Mouse (Mus musculus): Measurements from ENCODE around the gene Ugt1a1. TPM values are rescaled to one million over a fixed set of nuclear protein-coding genes. Genes with fewer than 3 reads are reported as not detected.

The Ugt1a1 gene
- polyA plus RNA-seq, 1 experiment, result not detected

GRCm38 (mm10) chr1:88262961-88263360 is 51.2 kb downstream of the Ugt1a1 start:
- no peaks in the 10 kb centered on the region for H3K4me1 ChIP-seq (ENCODE audit: control insufficient read depth, insufficient read depth, low read length)
- H3K4me3 ChIP-seq (ENCODE audit: low read depth, low read length), result no peak overlapping the region

DNA sequence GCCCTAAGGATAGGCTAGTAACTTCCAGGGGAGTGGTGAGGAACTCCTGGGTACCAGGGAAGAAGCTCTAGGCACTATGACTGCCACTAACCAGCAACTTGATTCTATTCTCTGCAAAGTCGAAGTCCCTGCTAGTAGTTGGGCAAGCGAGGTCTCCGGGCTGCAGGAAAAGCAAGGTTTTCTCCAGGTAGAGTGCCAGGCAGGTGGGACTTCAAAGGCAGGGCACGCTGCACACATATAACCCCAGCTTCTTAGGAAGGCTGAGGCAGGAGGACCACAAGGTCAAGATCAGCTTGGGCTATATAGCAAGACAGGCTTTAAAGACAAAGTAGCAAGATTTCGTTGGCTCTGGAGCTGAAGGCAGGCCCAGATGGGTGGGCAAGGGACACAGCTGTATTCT is 52.0 kb downstream of the Ugt1a1 start:
- Histone ChIP-seq H3K4me1 (ENCODE audit: control insufficient read depth, insufficient read depth, low read length) (no peaks in the 10 kb centered on the region), H3K27me3 (ENCODE audit: control insufficient read depth, insufficient read depth, low read length, poor library complexity, severe bottlenecking) (no peaks in the 10 kb centered on the region), H3K4me3 (ENCODE audit: low read depth, low read length) (no peak overlapping the region), H3K9ac (ENCODE audit: low read depth, poor library complexity, severe bottlenecking) (no peak overlapping the region), H3K27ac (ENCODE audit: insufficient read depth, low read length) (no peak overlapping the region), H3K36me3 (ENCODE audit: control insufficient read depth, insufficient read depth, low read length, poor library complexity, severe bottlenecking) (peaks cover 63% of the 10 kb centered on the region), H3K9me3 (replicated peaks; ENCODE audit: control insufficient read depth, insufficient read depth, low read length, poor library complexity, severe bottlenecking) (no peaks in the 10 kb centered on the region)
- TF ChIP-seq POLR2A (IDR thresholded peaks at IDR 0.05; ENCODE audit: insufficient read depth, low read length) (no peak), CTCF (IDR thresholded peaks at IDR 0.05; ENCODE audit: low read depth, low read length) (no peak), EP300 (IDR thresholded peaks at IDR 0.05; ENCODE audit: insufficient read depth, low read depth, low read length) (no peak)

More at GRCm38 (mm10) chr1:88262961-88263360, 51.2 kb downstream of the Ugt1a1 start:
- Histone ChIP-seq H3K9ac (ENCODE audit: low read depth, poor library complexity, severe bottlenecking) (no peak overlapping the region), H3K27me3 (ENCODE audit: control insufficient read depth, insufficient read depth, low read length, poor library complexity, severe bottlenecking) (no peaks in the 10 kb centered on the region), H3K27ac (ENCODE audit: insufficient read depth, low read length) (no peak overlapping the region), H3K9me3 (replicated peaks; ENCODE audit: control insufficient read depth, insufficient read depth, low read length, poor library complexity, severe bottlenecking) (no peaks in the 10 kb centered on the region), H3K36me3 (ENCODE audit: control insufficient read depth, insufficient read depth, low read length, poor library complexity, severe bottlenecking) (peaks cover 56% of the 10 kb centered on the region)
- TF ChIP-seq CTCF (IDR thresholded peaks at IDR 0.05; ENCODE audit: low read depth, low read length), result no peak
- TF ChIP-seq EP300 (IDR thresholded peaks at IDR 0.05; ENCODE audit: insufficient read depth, low read depth, low read length), result no peak
- no peak for TF ChIP-seq POLR2A (IDR thresholded peaks at IDR 0.05; ENCODE audit: insufficient read depth, low read length)

- Histone ChIP-seq H3K4me3 (ENCODE audit: low read depth, low read length) (no peak overlapping the region), H3K27ac (ENCODE audit: insufficient read depth, low read length) (no peak overlapping the region), H3K4me1 (ENCODE audit: control insufficient read depth, insufficient read depth, low read length) (no peaks in the 10 kb centered on the region), H3K36me3 (ENCODE audit: control insufficient read depth, insufficient read depth, low read length, poor library complexity, severe bottlenecking) (peaks cover 69% of the 10 kb centered on the region), H3K9me3 (replicated peaks; ENCODE audit: control insufficient read depth, insufficient read depth, low read length, poor library complexity, severe bottlenecking) (no peaks in the 10 kb centered on the region), H3K27me3 (ENCODE audit: control insufficient read depth, insufficient read depth, low read length, poor library complexity, severe bottlenecking) (no peaks in the 10 kb centered on the region), H3K9ac (ENCODE audit: low read depth, poor library complexity, severe bottlenecking) (no peak overlapping the region)
- no peak for TF ChIP-seq EP300 (IDR thresholded peaks at IDR 0.05; ENCODE audit: insufficient read depth, low read depth, low read length)
- TF ChIP-seq CTCF (IDR thresholded peaks at IDR 0.05; ENCODE audit: low read depth, low read length), result no peak
- TF ChIP-seq POLR2A (IDR thresholded peaks at IDR 0.05; ENCODE audit: insufficient read depth, low read length), result no peak
Observed at GRCm38 (mm10) chr1:88264237-88264868, 52.6 kb downstream of the Ugt1a1 start.

DNA sequence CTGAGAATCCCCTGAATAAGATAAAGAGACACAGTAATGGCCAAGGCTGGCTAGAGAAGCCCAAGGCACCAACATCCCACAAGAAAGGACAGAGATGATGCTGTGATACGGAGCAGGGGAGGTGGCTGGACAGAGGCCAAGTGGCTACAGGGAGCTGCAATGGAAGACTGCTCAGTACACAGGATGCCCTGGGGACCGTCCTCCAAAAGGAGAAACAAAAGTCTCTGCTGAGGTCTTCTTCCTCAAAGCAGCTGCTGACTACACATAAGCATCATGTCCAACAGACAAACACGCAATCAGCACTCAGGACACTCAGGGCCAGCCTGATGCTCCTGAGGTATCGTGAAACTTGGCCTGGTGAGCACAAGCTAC is 53.1 kb downstream of the Ugt1a1 start:
- H3K4me3 ChIP-seq (ENCODE audit: low read depth, low read length), result no peak overlapping the region
- no peaks in the 10 kb centered on the region for H3K4me1 ChIP-seq (ENCODE audit: control insufficient read depth, insufficient read depth, low read length)
- no peak overlapping the region for H3K9ac ChIP-seq (ENCODE audit: low read depth, poor library complexity, severe bottlenecking)
- H3K9me3 ChIP-seq (replicated peaks; ENCODE audit: control insufficient read depth, insufficient read depth, low read length, poor library complexity, severe bottlenecking), result no peaks in the 10 kb centered on the region
- no peaks in the 10 kb centered on the region for H3K27me3 ChIP-seq (ENCODE audit: control insufficient read depth, insufficient read depth, low read length, poor library complexity, severe bottlenecking)
- TF ChIP-seq POLR2A (IDR thresholded peaks at IDR 0.05; ENCODE audit: insufficient read depth, low read length) (no peak), CTCF (IDR thresholded peaks at IDR 0.05; ENCODE audit: low read depth, low read length) (no peak), EP300 (IDR thresholded peaks at IDR 0.05; ENCODE audit: insufficient read depth, low read depth, low read length) (no peak)
- H3K36me3 ChIP-seq (ENCODE audit: control insufficient read depth, insufficient read depth, low read length, poor library complexity, severe bottlenecking), result peaks cover 74% of the 10 kb centered on the region
- no peak overlapping the region for H3K27ac ChIP-seq (ENCODE audit: insufficient read depth, low read length)

DNA sequence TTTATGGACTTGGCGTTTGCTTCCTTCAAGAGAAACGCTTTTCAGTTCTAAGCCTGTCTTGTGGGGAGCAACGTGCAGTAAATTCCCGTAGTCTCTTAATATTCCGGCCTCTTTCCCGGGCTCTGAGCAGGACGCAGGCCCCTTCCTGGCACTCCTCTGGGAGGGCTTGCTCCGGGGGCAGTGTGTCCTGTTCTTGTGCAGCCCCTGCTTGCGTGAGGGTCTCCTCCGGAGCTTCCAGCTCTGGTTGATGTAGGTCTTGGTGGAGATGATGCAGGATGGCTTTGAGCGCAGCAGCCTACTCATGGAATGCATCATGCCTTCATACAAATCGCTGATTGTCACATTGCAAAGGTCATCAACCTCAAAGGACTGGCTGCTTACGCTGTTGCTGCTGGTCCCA is 54.4 kb downstream of the Ugt1a1 start:
- no peak for TF ChIP-seq POLR2A (IDR thresholded peaks at IDR 0.05; ENCODE audit: insufficient read depth, low read length)
- TF ChIP-seq CTCF (IDR thresholded peaks at IDR 0.05; ENCODE audit: low read depth, low read length), result no peak
- TF ChIP-seq EP300 (IDR thresholded peaks at IDR 0.05; ENCODE audit: insufficient read depth, low read depth, low read length), result no peak
- peaks cover 78% of the 10 kb centered on the region for H3K36me3 ChIP-seq (ENCODE audit: control insufficient read depth, insufficient read depth, low read length, poor library complexity, severe bottlenecking)
- no peaks in the 10 kb centered on the region for H3K4me1 ChIP-seq (ENCODE audit: control insufficient read depth, insufficient read depth, low read length)
- H3K9me3 ChIP-seq (replicated peaks; ENCODE audit: control insufficient read depth, insufficient read depth, low read length, poor library complexity, severe bottlenecking), result no peaks in the 10 kb centered on the region
- H3K27me3 ChIP-seq (ENCODE audit: control insufficient read depth, insufficient read depth, low read length, poor library complexity, severe bottlenecking), result no peaks in the 10 kb centered on the region
- H3K9ac ChIP-seq (ENCODE audit: low read depth, poor library complexity, severe bottlenecking), result no peak overlapping the region
- H3K27ac ChIP-seq (ENCODE audit: insufficient read depth, low read length), result no peak overlapping the region
- no peak overlapping the region for H3K4me3 ChIP-seq (ENCODE audit: low read depth, low read length)

DNA sequence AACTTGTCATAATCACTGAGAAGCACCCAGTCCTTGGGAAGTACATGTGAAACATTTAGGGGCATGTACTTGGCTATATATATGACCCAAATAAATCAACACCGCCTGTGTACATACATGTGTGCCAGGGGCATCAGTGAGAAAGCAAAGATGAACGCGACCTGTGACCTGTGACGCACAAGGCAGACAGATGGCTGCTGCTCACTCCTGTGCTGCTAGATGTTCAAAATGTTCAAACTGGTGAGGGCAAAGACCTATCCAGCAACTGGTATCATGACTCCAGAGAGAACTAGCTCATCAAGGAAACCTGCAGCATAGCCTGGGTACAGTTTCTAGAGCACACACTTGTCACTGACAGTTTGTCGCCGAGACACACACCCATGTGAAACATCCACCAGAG is 55.7 kb downstream of the Ugt1a1 start:
- no peak for TF ChIP-seq EP300 (IDR thresholded peaks at IDR 0.05; ENCODE audit: insufficient read depth, low read depth, low read length)
- TF ChIP-seq CTCF (IDR thresholded peaks at IDR 0.05; ENCODE audit: low read depth, low read length), result no peak
- TF ChIP-seq POLR2A (IDR thresholded peaks at IDR 0.05; ENCODE audit: insufficient read depth, low read length), result no peak
- peaks cover 86% of the 10 kb centered on the region for H3K36me3 ChIP-seq (ENCODE audit: control insufficient read depth, insufficient read depth, low read length, poor library complexity, severe bottlenecking)
- peaks cover 7% of the 10 kb centered on the region; the same call in 1 of the 2 replicates for H3K9me3 ChIP-seq (replicated peaks; ENCODE audit: control insufficient read depth, insufficient read depth, low read length, poor library complexity, severe bottlenecking)
- H3K4me1 ChIP-seq (ENCODE audit: control insufficient read depth, insufficient read depth, low read length), result no peaks in the 10 kb centered on the region
- H3K27me3 ChIP-seq (ENCODE audit: control insufficient read depth, insufficient read depth, low read length, poor library complexity, severe bottlenecking), result no peaks in the 10 kb centered on the region
- H3K4me3 ChIP-seq (ENCODE audit: low read depth, low read length), result no peak overlapping the region
- H3K9ac ChIP-seq (ENCODE audit: low read depth, poor library complexity, severe bottlenecking), result no peak overlapping the region
- no peak overlapping the region for H3K27ac ChIP-seq (ENCODE audit: insufficient read depth, low read length)

Data from ES-Bruce4 (cell line).